Mouse (Mus musculus): ENCODE measurements around the gene Gm11273. TPM values are rescaled to one million over a fixed set of nuclear protein-coding genes. Genes with fewer than 3 reads are reported as not detected.

Gene Gm11273
- total RNA-seq, 2 experiments from 2014 or later: 56.7 to 70.9 TPM

DNA sequence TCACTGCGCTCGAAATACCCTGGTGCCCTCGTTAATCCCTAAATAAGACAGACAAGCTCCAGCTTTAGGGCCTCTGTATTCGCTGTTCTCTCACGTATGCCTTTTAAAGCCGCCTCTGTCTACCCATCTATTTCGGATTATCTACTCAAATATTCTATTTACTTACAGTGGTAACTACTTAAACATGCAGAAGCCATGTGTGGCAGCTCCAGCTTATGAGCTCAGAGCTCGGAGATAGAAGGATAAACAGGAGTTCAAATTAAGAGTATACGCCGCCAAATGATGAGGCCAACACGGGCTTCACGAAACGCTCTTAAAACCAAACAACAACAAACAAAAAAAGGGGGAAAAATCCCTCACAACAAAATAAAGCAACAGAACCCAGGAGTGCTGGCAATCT lies 48.2 kb downstream of the Gm11273 start:
- DNase-seq (ENCODE audit: low spot score in 2 of 2): no peak

Other genes starting within 250 kb of the Gm11273 start
- not detected for gene Gpx5, start 208.7 kb downstream of the Gm11273 start, total RNA-seq (2021)
- not detected for gene Gpx6, start 189.3 kb downstream of the Gm11273 start, total RNA-seq (2021)
- gene Olfr1367, start 154.5 kb downstream of the Gm11273 start, total RNA-seq (2021): not detected
- 1 to 10 TPM; 8.6 TPM for gene Zscan12, start 138.6 kb downstream of the Gm11273 start, total RNA-seq (2021)
- 10 to 100 TPM; 36.9 to 41.3 TPM for gene Zkscan3, start 98.7 kb downstream of the Gm11273 start, total RNA-seq (2021)
- 1 to 10 TPM; 1.1 to 1.6 TPM for gene Pgbd1, start 60.4 kb downstream of the Gm11273 start, total RNA-seq (2021)
- 10 to 100 TPM; 54.4 to 55.9 TPM for gene Zscan26, start 47.7 kb downstream of the Gm11273 start, total RNA-seq (2021)
- under 1 TPM; 0.57 to 0.96 TPM for gene Nkapl, start 32.9 kb downstream of the Gm11273 start, total RNA-seq (2021)
- 1 to 10 TPM; 5.9 to 6.6 TPM for gene Zkscan4, start 22.5 kb downstream of the Gm11273 start, total RNA-seq (2021)
- not detected for gene Gm10065, start 22.0 kb downstream of the Gm11273 start, total RNA-seq (2021)
- gene AK157302, start 6.2 kb downstream of the Gm11273 start, total RNA-seq (2021): 10 to 100 TPM; 20.5 to 23.0 TPM
- gene Zkscan8, start 29.7 kb upstream of the Gm11273 start, total RNA-seq (2021): 10 to 100 TPM; 16.8 to 18.7 TPM
- gene Olfr1366, start 41.4 kb upstream of the Gm11273 start, total RNA-seq (2021): not detected
- gene Olfr1535, start 58.5 kb upstream of the Gm11273 start, total RNA-seq (2021): not detected
- gene Olfr1364, start 80.3 kb upstream of the Gm11273 start, total RNA-seq (2021): not detected
- gene Olfr1362, start 112.6 kb upstream of the Gm11273 start, total RNA-seq (2021): not detected
- not detected for gene Olfr11, start 141.1 kb upstream of the Gm11273 start, total RNA-seq (2021)
- not detected for gene Olfr1361, start 162.0 kb upstream of the Gm11273 start, total RNA-seq (2021)
- not detected for gene Olfr1360, start 176.0 kb upstream of the Gm11273 start, total RNA-seq (2021)
- gene Olfr1359, start 196.7 kb upstream of the Gm11273 start, total RNA-seq (2021): not detected
- gene Hist1h2bl, start 214.7 kb upstream of the Gm11273 start, total RNA-seq (2021): 10 to 100 TPM; 27.6 to 36.7 TPM
- gene Hist1h2ai, start 215.0 kb upstream of the Gm11273 start, total RNA-seq (2021): 10 to 100 TPM in 1 of 2 experiments, 1 to 10 TPM in 1; 8.2 to 48.5 TPM
- gene Hist1h3h, start 216.2 kb upstream of the Gm11273 start, total RNA-seq (2021): 10 to 100 TPM; 48.4 to 55.7 TPM
- gene Hist1h2bm, start 220.6 kb upstream of the Gm11273 start, total RNA-seq (2021): 1 to 10 TPM; 2.9 to 3.3 TPM
- 10 to 100 TPM; 14.8 to 23.1 TPM for gene Hist1h4j, start 233.6 kb upstream of the Gm11273 start, total RNA-seq (2021)
- gene Hist1h4k, start 249.1 kb upstream of the Gm11273 start, total RNA-seq (2021): 100 to 1,000 TPM; 282 to 318 TPM

All from layer of hippocampus, adult 18-20 months (tissue).